Mouse (Mus musculus) CH12.LX (cell line): ENCODE data around the gene Serac1. TPM values are rescaled to one million over a fixed set of nuclear protein-coding genes. Genes with fewer than 3 reads are reported as not detected.

Experiments used
- DNase-seq: peaks from one replicate; pipeline ENCODE4 v3.0.0-alpha.2; 2013; ENCODE audit errors: extremely low read depth
- H3K27ac ChIP-seq: 2 replicates; pipeline ENCODE4 v1.5.1; 2012; ENCODE audit warnings: low read depth, mild to moderate bottlenecking, control low read depth, moderate library complexity; ENCODE audit not compliant: insufficient read depth
- H3K27me3 ChIP-seq: replicated peaks from 2 replicates; pipeline ENCODE3; 2012; ENCODE audit warnings: inconsistent platforms
- H3K36me3 ChIP-seq, 2 experiments: replicated peaks in 1 of 2; 2 replicates each; pipeline versions ENCODE3 to v1.6.1; 2012; ENCODE audit warnings: inconsistent platforms in 1 of 2, low read length in 1 of 2, mild to moderate bottlenecking in 1 of 2, mixed read lengths in 1 of 2, moderate library complexity in 1 of 2; ENCODE audit not compliant: control insufficient read depth in 1 of 2, insufficient read depth in 1 of 2
- H3K4me1 ChIP-seq, 2 experiments: 2 replicates each; pipeline ENCODE4 v1.6.1; 2012; ENCODE audit warnings: inconsistent platforms in 1 of 2, moderate library complexity in 1 of 2; ENCODE audit not compliant: insufficient read depth in 2 of 2, control insufficient read depth in 1 of 2
- H3K4me2 ChIP-seq: 2 replicates; pipeline ENCODE4 v1.6.1; 2012; ENCODE audit warnings: low read depth, mild to moderate bottlenecking, control low read depth; ENCODE audit not compliant: poor library complexity, insufficient read depth, severe bottlenecking
- H3K4me3 ChIP-seq, 3 experiments: fragments of 150-350 bp in 1 of 3; sonication (generic) in 1 of 3; replicated peaks in 1 of 3; 2 replicates each; pipeline versions ENCODE3 to v1.5.1; 2011 to 2012; ENCODE audit warnings: low read depth in 2 of 3, low read length in 2 of 3, mild to moderate bottlenecking in 2 of 3, moderate library complexity in 2 of 3, control low read depth in 1 of 3, improper control_type of control experiment in 1 of 3, inconsistent platforms in 1 of 3, mixed read lengths in 1 of 3; ENCODE audit not compliant: poor library complexity in 1 of 3
- H3K79me2 ChIP-seq: replicated peaks from 2 replicates; pipeline ENCODE4 v1.6.1; 2012; ENCODE audit warnings: mild to moderate bottlenecking, moderate library complexity; ENCODE audit not compliant: control insufficient read depth, poor library complexity, insufficient read depth, severe bottlenecking; ENCODE audit errors: extremely low read depth
- H3K9ac ChIP-seq: 2 replicates; pipeline ENCODE4 v1.6.1; 2012; ENCODE audit warnings: low read depth, mild to moderate bottlenecking, control low read depth, moderate library complexity; ENCODE audit not compliant: insufficient read depth
- H3K9me3 ChIP-seq: replicated peaks from 2 replicates; pipeline ENCODE3; 2012; ENCODE audit warnings: low read length, inconsistent platforms, mixed read lengths
- BHLHE40 ChIP-seq: IDR thresholded peaks from 2 replicates; pipeline ENCODE4 v1.6.1; 2011; ENCODE audit warnings: mild to moderate bottlenecking, low read depth, low read length, improper control_type of control experiment
- CHD2 ChIP-seq: IDR thresholded peaks from 2 replicates; pipeline ENCODE4 v1.6.1; 2011; ENCODE audit warnings: low read length, improper control_type of control experiment
- CTCF ChIP-seq, 2 experiments: IDR thresholded peaks in 1 of 2; conservative IDR thresholded peaks in 1 of 2; 2 replicates each; pipeline ENCODE4 v1.5.1; 2011 to 2012; ENCODE audit warnings: low read depth in 2 of 2, low read length in 2 of 2, improper control_type of control experiment in 1 of 2, inconsistent platforms in 1 of 2, mild to moderate bottlenecking in 1 of 2, moderate library complexity in 1 of 2
- ELF1 ChIP-seq: IDR thresholded peaks from 2 replicates; pipeline ENCODE4 v1.6.1; 2014; ENCODE audit warnings: low read depth, mild to moderate bottlenecking, inconsistent platforms, low read length, improper control_type of control experiment
- GABPA ChIP-seq: IDR thresholded peaks from 2 replicates; pipeline ENCODE4 v1.6.1; 2012; ENCODE audit warnings: low read depth, low read length, improper control_type of control experiment, inconsistent platforms; ENCODE audit not compliant: insufficient replicate concordance
- IRF4 ChIP-seq: IDR thresholded peaks from 2 replicates; pipeline ENCODE4 v1.6.1; 2014; ENCODE audit warnings: low read depth, mild to moderate bottlenecking, inconsistent platforms, low read length, improper control_type of control experiment
- JUND ChIP-seq: conservative IDR thresholded peaks from 2 replicates; pipeline ENCODE4 v1.6.1; 2011; ENCODE audit warnings: low read depth, low read length, improper control_type of control experiment
- KAT2A ChIP-seq: IDR thresholded peaks from 2 replicates; pipeline ENCODE4 v1.6.1; 2012; ENCODE audit warnings: low read length, improper control_type of control experiment, inconsistent platforms; ENCODE audit not compliant: insufficient replicate concordance
- MAFK ChIP-seq: IDR thresholded peaks from 2 replicates; pipeline ENCODE4 v1.6.1; 2011; ENCODE audit warnings: low read length, improper control_type of control experiment; ENCODE audit not compliant: insufficient replicate concordance
- MAX ChIP-seq: IDR thresholded peaks from 2 replicates; pipeline ENCODE4 v1.6.1; 2011; ENCODE audit warnings: low read length, improper control_type of control experiment
- MXI1 ChIP-seq: IDR thresholded peaks from 2 replicates; pipeline ENCODE4 v1.6.1; 2011; ENCODE audit warnings: mild to moderate bottlenecking, low read depth, low read length, improper control_type of control experiment
- MYC ChIP-seq: IDR thresholded peaks from 2 replicates; pipeline ENCODE4 v1.6.1; 2011; ENCODE audit warnings: low read depth, mild to moderate bottlenecking, improper control_type of control experiment, low read length
- PAX5 ChIP-seq: IDR thresholded peaks from 2 replicates; pipeline ENCODE4 v1.6.1; 2012; ENCODE audit warnings: low read length, inconsistent platforms, mixed read lengths
- POLR2A ChIP-seq: IDR thresholded peaks from 2 replicates; pipeline ENCODE4 v1.6.1; 2011; ENCODE audit warnings: low read depth, mild to moderate bottlenecking, improper control_type of control experiment, low read length
- POLR2AphosphoS2 ChIP-seq: IDR thresholded peaks from 2 replicates; pipeline ENCODE4 v1.6.1; 2011; ENCODE audit warnings: low read depth, low read length, improper control_type of control experiment
- SIN3A ChIP-seq: IDR thresholded peaks from 2 replicates; pipeline ENCODE4 v1.6.1; 2012; ENCODE audit warnings: low read length, improper control_type of control experiment, inconsistent platforms
- TCF12 ChIP-seq: IDR thresholded peaks from 2 replicates; pipeline ENCODE4 v1.6.1; 2014; ENCODE audit warnings: low read depth, mild to moderate bottlenecking, inconsistent platforms, low read length, improper control_type of control experiment
- UBTF ChIP-seq: IDR thresholded peaks from 2 replicates; pipeline ENCODE4 v1.6.1; 2012; ENCODE audit warnings: low read depth, mild to moderate bottlenecking, inconsistent platforms, low read length, improper control_type of control experiment, moderate library complexity
- USF1 ChIP-seq: IDR thresholded peaks from 2 replicates; pipeline ENCODE4 v1.6.1; 2014; ENCODE audit warnings: low read depth, mild to moderate bottlenecking, inconsistent platforms, low read length, improper control_type of control experiment
- USF2 ChIP-seq: conservative IDR thresholded peaks from 2 replicates; pipeline ENCODE4 v1.6.1; 2011; ENCODE audit warnings: low read depth, low read length, improper control_type of control experiment
- ZMIZ1 ChIP-seq: IDR thresholded peaks from 2 replicates; pipeline ENCODE4 v1.6.1; 2012; ENCODE audit warnings: low read depth, mild to moderate bottlenecking, inconsistent platforms, low read length, improper control_type of control experiment
- dilution Hi-C: fragments of 300-500 bp; cut with MboI; formaldehyde crosslinking; loops from 2 replicates; pipeline ENCODE4 v1.14.3; 2020; ENCODE audit warnings: low sequenced_read_pairs; ENCODE audit not compliant: extremely low pct_unique_long_range_greater_than_20kb, extremely low pct_ligation_motif_present
- in situ Hi-C: fragments of 300-500 bp; cut with MboI; formaldehyde crosslinking; loops from 3 replicates; pipeline ENCODE4 v1.14.3; 2019; ENCODE audit warnings: low sequenced_read_pairs, low pct_ligation_motif_present, low pct_unique_long_range_greater_than_20kb, mixed read lengths
- polyA plus RNA-seq: library from polyadenylated mRNA; unstranded; fragments of >175 nt; gene quantifications from 2 replicates; pipeline ENCODE4 v1.2.1, GENCODE M21; 2012; ENCODE audit warnings: low read depth; ENCODE audit not compliant: insufficient read length
- total RNA-seq, 2 experiments: library from RNA; depleted of rRNA; stranded (reverse); fragments of 300-350 nt in 1 of 2; fragments of >200 nt in 1 of 2; gene quantifications; 2 replicates each; pipeline ENCODE4 v1.2.3; 2012 to 2014

The Serac1 gene
- total and polyA plus RNA-seq, 3 experiments = 1.9 to 2.9 (median 2.1) TPM

DNA sequence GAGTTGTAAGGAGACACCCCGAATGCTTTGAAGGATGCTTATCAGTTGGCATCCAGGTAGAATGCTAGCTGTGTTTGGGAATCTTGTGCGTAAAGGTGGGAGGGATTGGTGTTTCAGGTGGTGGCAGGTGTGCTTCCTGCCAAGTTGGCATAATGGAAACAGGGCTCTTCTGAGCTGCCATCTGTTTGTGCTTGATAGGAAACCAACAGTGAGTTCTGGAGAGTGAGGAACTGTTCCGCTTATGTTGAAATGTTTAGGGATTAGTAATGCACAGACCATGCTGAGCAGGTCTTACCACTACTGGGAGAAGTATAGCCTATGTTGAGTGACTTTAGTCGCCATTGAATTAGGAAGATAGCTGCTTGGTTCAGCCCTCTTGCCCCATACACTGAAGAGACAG, 39.3 kb upstream of the Serac1 start:
- peaks cover 9 to 54% of the 10 kb centered on the region in 2 experiments for H3K36me3 ChIP-seq
- H3K4me2 ChIP-seq = no peak overlapping the region
- no peak overlapping the region for H3K9ac ChIP-seq
- H3K4me3 ChIP-seq = no peak overlapping the region
- H3K4me1 ChIP-seq = peaks cover 6 to 38% of the 10 kb centered on the region in 2 experiments
- dilution Hi-C loops = no loop called here
- no peak for DNase-seq
- H3K9me3 ChIP-seq = no peaks in the 10 kb centered on the region
- no peak overlapping the region for H3K27ac ChIP-seq
- no peaks in the 10 kb centered on the region for H3K27me3 ChIP-seq
- TF ChIP-seq MXI1 = no peak
- no peak for TF ChIP-seq IRF4
- TF ChIP-seq JUND = no peak
- TF ChIP-seq MAFK = no peak
- TF ChIP-seq ELF1 = no peak
- no peak for TF ChIP-seq KAT2A
- TF ChIP-seq MYC = no peak
- no peak for TF ChIP-seq TCF12
- TF ChIP-seq ZMIZ1 = no peak
- no peak for TF ChIP-seq USF2
- TF ChIP-seq PAX5 = no peak
- TF ChIP-seq USF1 = no peak
- no peak for TF ChIP-seq SIN3A
- TF ChIP-seq GABPA = no peak
- TF ChIP-seq UBTF = no peak
- TF ChIP-seq MAX = no peak
- TF ChIP-seq, all 38 proteins: peak for 0
- in situ Hi-C loops = no loop called here
- no peaks in the 10 kb centered on the region for H3K79me2 ChIP-seq

- Histone ChIP-seq H3K9me3 (no peaks in the 10 kb centered on the region), H3K4me1 (peaks cover 0 to 29% of the 10 kb centered on the region in 2 experiments; a peak in 1 of 4 replicates), H3K27me3 (no peaks in the 10 kb centered on the region), H3K4me3 (no peak overlapping the region), H3K4me2 (no peak overlapping the region), H3K27ac (no peak overlapping the region), H3K79me2 (no peaks in the 10 kb centered on the region), H3K36me3 (peaks cover 9 to 50% of the 10 kb centered on the region in 2 experiments), H3K9ac (no peak overlapping the region)
- DNase-seq = no peak
- dilution Hi-C loops (no loop called here), in situ Hi-C loops (no loop called here)
- TF ChIP-seq USF1 (no peak), CHD2 (no peak), MXI1 (no peak), POLR2A (no peak), POLR2AphosphoS2 (no peak), KAT2A (no peak), CTCF (conservative IDR thresholded peaks at IDR 0.05 in 1 of 2, IDR thresholded peaks at IDR 0.05 in 1 of 2; ENCODE audit: low read depth in 2 of 2, low read length in 2 of 2) (no peak), ELF1 (no peak), BHLHE40 (no peak)
These were observed 38.4 kb upstream of the Serac1 start for GRCm38 (mm10) chr17:6117917-6118316.
